Mouse (Mus musculus) stomach, embryonic 15.5 days (tissue): ENCODE data around the gene Cfap126. TPM values are rescaled to one million over a fixed set of nuclear protein-coding genes. Genes with fewer than 3 reads are reported as not detected.
"Not testable (repeated sequence)": the region's sequence is repeated elsewhere in the genome, so short reads cannot be mapped to it uniquely, and the experiment has no call there.

Experiments
- ATAC-seq: fragments of 200-750 bp; cut with Nextera tagmentation; 2 replicates; pipeline ENCODE4 v1.8.0; 2017; ENCODE audit warnings: low read depth, moderate number of reproducible peaks, moderate TSS enrichment; ENCODE audit not compliant: insufficient read depth, low FRiP score
- H3K27ac ChIP-seq: fragments of 300-500 bp; sonication (generic); 2 replicates; pipeline ENCODE4 v1.5.1; 2015; ENCODE audit warnings: mild to moderate bottlenecking, inconsistent platforms
- H3K27me3 ChIP-seq: fragments of 300-500 bp; sonication (generic); replicated peaks from 2 replicates; pipeline ENCODE4 v1.6.1; 2015; ENCODE audit warnings: inconsistent platforms
- H3K36me3 ChIP-seq: fragments of 300-500 bp; sonication (generic); 2 replicates; pipeline ENCODE4 v1.6.1; 2015; ENCODE audit warnings: inconsistent platforms
- H3K4me1 ChIP-seq: fragments of 300-500 bp; sonication (generic); 2 replicates; pipeline ENCODE4 v1.6.1; 2015; ENCODE audit warnings: inconsistent platforms
- H3K4me2 ChIP-seq: fragments of 300-500 bp; sonication (generic); 2 replicates; pipeline ENCODE4 v1.6.1; 2015; ENCODE audit warnings: mild to moderate bottlenecking, inconsistent platforms
- H3K4me3 ChIP-seq: fragments of 300-500 bp; sonication (generic); replicated peaks from 2 replicates; pipeline ENCODE4 v1.5.1; 2015; ENCODE audit warnings: inconsistent platforms
- H3K9ac ChIP-seq: fragments of 300-500 bp; sonication (generic); 2 replicates; pipeline ENCODE4 v1.6.1; 2015; ENCODE audit warnings: inconsistent platforms
- H3K9me3 ChIP-seq: fragments of 300-500 bp; sonication (generic); 2 replicates; pipeline ENCODE4 v1.6.1; 2016; ENCODE audit warnings: inconsistent platforms
- WGBS: fragments of 180-500 bp; shearing (Covaris S2); methylation state at CpG from one replicate; pipeline ENCODE4 v1.1.7; 2015; 5-methylcytosine and 5-hydroxymethylcytosine counted together
- polyA plus RNA-seq: library from polyadenylated mRNA; unstranded; fragments of >200 nt; fragmentation: Nextera tagmentation; extraction: Ambion mirVana; gene quantifications from 2 replicates; pipeline ENCODE4 v1.2.1, GENCODE M21; 2015

The Cfap126 gene
- polyA plus RNA-seq, 1 experiment from 2014 or later, result 2.9 TPM

DNA sequence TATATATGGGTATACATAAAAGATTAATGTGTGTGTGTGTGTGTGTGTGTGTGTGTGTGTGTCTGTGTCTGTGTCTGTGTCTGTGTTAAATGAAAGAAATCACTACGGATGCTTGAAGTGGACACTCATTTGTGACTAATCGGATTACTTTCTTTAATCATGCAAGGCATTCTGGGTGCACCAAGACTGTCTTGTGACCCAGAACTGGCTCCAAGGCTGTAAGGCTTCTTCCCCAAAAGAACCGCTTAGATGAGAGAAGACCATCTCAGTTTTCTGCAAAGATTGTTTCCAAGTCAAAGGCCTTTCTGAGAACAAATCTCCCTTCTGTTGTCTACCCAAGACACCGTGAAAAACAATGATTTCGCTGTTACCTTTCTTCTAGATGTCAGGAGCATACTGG is 36.5 kb upstream of the Cfap126 start:
- H3K27me3 ChIP-seq, result peaks cover 16% of the 10 kb centered on the region
- not testable (repeated sequence) for H3K4me1 ChIP-seq, H3K4me3 ChIP-seq, H3K27ac ChIP-seq, H3K9ac ChIP-seq, H3K36me3 ChIP-seq, H3K4me2 ChIP-seq, ATAC-seq, H3K9me3 ChIP-seq
- WGBS, result 37% methylated on average over 5 of the region's 5 CpGs

- H3K36me3 ChIP-seq, H3K27ac ChIP-seq, H3K9ac ChIP-seq, H3K9me3 ChIP-seq, H3K4me1 ChIP-seq: not testable (repeated sequence)
- peak; percentile 6; the same call in 1 of the 2 replicates for ATAC-seq
- peak overlapping the region; percentile 42 for H3K4me2 ChIP-seq
- H3K27me3 ChIP-seq, result peaks cover 16% of the 10 kb centered on the region
- WGBS, result 3% methylated on average over 19 of the region's 27 CpGs
- H3K4me3 ChIP-seq, result peak overlapping the region; percentile 21; the same call in 1 of the 2 replicates
Observed at GRCm38 (mm10) chr1:171077955-171078354, 35.8 kb upstream of the Cfap126 start.

GRCm38 (mm10) chr1:171078419-171078818 is 35.3 kb upstream of the Cfap126 start:
- Histone ChIP-seq H3K4me2 (peak overlapping the region; percentile 42; the same call in 1 of the 2 replicates), H3K27me3 (peaks cover 16% of the 10 kb centered on the region), H3K4me3 (0 out of 2 replicates have a peak overlapping the region, but pooled peaks have one; percentile 18)
- not testable (repeated sequence) for H3K36me3 ChIP-seq, H3K4me1 ChIP-seq, H3K9ac ChIP-seq, ATAC-seq, H3K9me3 ChIP-seq, H3K27ac ChIP-seq
- WGBS, result 22% methylated on average over 12 of the region's 12 CpGs

- not testable (repeated sequence) for H3K4me2 ChIP-seq, H3K9ac ChIP-seq, H3K9me3 ChIP-seq, H3K4me3 ChIP-seq, H3K27ac ChIP-seq, H3K4me1 ChIP-seq, H3K36me3 ChIP-seq
- WGBS, result 0% methylated on average over 1 of the region's 35 CpGs
- H3K27me3 ChIP-seq, result peaks cover 10% of the 10 kb centered on the region
- ATAC-seq, result peak; percentile 66
Observed at GRCm38 (mm10) chr1:171079345-171079744, 34.4 kb upstream of the Cfap126 start.

DNA sequence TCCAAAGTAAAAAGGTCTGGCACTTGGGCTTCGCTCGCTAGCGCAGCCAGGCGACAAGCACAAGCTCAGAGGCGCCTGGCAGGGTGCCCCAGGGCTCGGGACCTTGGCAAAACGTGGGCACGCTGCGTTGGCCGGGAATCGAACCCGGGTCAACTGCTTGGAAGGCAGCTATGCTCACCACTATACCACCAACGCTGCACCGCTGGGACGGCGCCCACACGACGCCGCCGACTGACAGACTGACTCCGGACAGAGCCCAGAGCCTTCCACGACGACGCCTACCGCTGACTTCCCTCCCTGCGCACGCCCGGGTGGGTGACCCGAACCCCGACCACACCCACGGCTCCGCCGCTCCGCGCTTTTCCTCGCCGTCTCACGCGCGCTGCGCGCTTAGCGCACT is 33.9 kb upstream of the Cfap126 start:
- H3K27ac ChIP-seq, H3K4me3 ChIP-seq, H3K36me3 ChIP-seq, H3K9me3 ChIP-seq, H3K4me2 ChIP-seq, H3K9ac ChIP-seq, H3K4me1 ChIP-seq, H3K27me3 ChIP-seq: not testable (repeated sequence)
- no CpG with 5 or more reads among the region's 43 CpGs for WGBS
- ATAC-seq, result peak; percentile 38

DNA sequence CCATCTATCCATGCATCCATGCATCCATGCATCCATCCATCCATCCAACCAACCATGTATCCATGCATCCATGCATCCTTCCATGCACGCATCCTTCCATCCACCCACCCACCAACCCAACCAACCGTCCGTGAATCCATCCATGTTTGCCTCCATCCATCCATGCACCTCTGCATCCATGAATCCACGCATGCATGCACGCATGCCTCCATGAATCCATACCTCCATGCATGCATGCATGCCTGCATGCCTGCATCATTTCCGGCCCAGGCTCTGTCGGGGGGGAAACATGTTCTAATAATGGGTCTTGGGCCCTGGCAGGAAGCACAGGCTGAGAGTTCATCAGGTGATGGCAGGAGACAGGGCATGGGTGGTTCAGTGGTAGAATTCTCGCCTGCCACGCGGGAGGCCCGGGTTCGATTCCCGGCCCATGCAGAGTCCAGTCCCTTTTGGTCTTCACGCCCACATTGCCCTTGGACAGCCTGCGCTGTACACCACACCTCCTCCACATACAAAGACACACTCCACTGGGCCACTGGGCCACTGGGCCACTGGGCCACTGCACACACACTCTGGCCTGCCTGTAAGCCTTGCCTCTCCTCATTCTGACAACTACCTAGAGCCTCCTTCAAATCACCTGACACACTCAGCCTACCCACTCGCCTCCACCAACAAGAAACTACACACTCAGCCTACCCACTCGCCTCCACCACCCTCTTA is 32.0 kb upstream of the Cfap126 start:
- ATAC-seq, result peak; percentile 58
- 34% methylated on average over 13 of the region's 17 CpGs for WGBS
- not testable (repeated sequence) for H3K9ac ChIP-seq, H3K27ac ChIP-seq, H3K9me3 ChIP-seq, H3K36me3 ChIP-seq, H3K4me2 ChIP-seq, H3K4me3 ChIP-seq, H3K4me1 ChIP-seq
- H3K27me3 ChIP-seq, result peaks cover 12% of the 10 kb centered on the region

DNA sequence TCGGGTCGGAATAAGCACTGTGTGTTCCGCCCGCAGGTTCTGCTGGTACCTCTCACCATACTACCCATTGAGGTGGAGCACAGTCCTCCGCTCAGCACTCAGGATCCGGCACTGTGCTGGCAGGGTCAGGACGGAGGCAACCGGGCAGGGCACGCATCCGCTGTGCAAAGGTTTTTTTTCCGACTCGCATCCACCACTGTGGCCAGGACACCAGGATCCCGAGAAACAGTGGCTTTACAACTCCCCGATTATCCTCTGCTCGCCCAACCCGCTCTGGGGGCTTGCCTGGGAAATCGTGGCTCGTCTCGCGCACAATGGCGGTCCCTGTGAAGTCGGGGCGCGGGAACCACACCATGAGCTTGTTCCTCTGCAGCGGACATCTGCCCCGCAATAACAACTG is 28.0 kb upstream of the Cfap126 start:
- no peaks in the 10 kb centered on the region for H3K4me1 ChIP-seq
- peak overlapping the region; percentile 80 for H3K4me2 ChIP-seq
- no peaks in the 10 kb centered on the region for H3K36me3 ChIP-seq
- H3K27me3 ChIP-seq, result peaks cover 9% of the 10 kb centered on the region
- H3K9ac ChIP-seq, result no peak overlapping the region
- under 1% methylated on average over 26 of the region's 26 CpGs for WGBS
- ATAC-seq, result no peak
- no peak overlapping the region for H3K27ac ChIP-seq
- H3K4me3 ChIP-seq, result peak overlapping the region; percentile 45
- no peaks in the 10 kb centered on the region for H3K9me3 ChIP-seq

- 4% methylated on average over 10 of the region's 10 CpGs for WGBS
- H3K36me3 ChIP-seq, H3K27ac ChIP-seq, H3K9ac ChIP-seq, H3K4me1 ChIP-seq, H3K9me3 ChIP-seq, ATAC-seq, H3K27me3 ChIP-seq: not testable (repeated sequence)
- Histone ChIP-seq H3K4me2 (peak overlapping the region; percentile 40), H3K4me3 (0 out of 2 replicates have a peak overlapping the region, but pooled peaks have one; percentile 16)
Observed at GRCm38 (mm10) chr1:171088237-171088869, 25.4 kb upstream of the Cfap126 start.

- H3K4me3 ChIP-seq, result no peak overlapping the region
- no peaks in the 10 kb centered on the region for H3K9me3 ChIP-seq
- 90% methylated on average over 1 of the region's 1 CpGs for whole genome bisulfite sequencing
- no peak overlapping the region for H3K9ac ChIP-seq
- no peak overlapping the region for H3K4me2 ChIP-seq
- H3K27me3 ChIP-seq, result peaks cover 4% of the 10 kb centered on the region
- no peak overlapping the region for H3K27ac ChIP-seq
- H3K4me1 ChIP-seq, result no peaks in the 10 kb centered on the region
- ATAC-seq, result no peak
- no peaks in the 10 kb centered on the region for H3K36me3 ChIP-seq
Observed at GRCm38 (mm10) chr1:171089891-171090290, 23.8 kb upstream of the Cfap126 start.

- Histone ChIP-seq H3K9ac (no peak overlapping the region), H3K4me1 (0 out of 2 replicates have a peak, but pooled peaks cover 1% of the 10 kb centered on the region), H3K27me3 (peaks cover 4% of the 10 kb centered on the region), H3K4me2 (no peak overlapping the region), H3K27ac (no peak overlapping the region), H3K4me3 (no peak overlapping the region), H3K9me3 (no peaks in the 10 kb centered on the region), H3K36me3 (no peaks in the 10 kb centered on the region)
- ATAC-seq, result no peak
- 49% methylated on average over 2 of the region's 2 CpGs for WGBS
Observed at GRCm38 (mm10) chr1:171090761-171091160, 23.0 kb upstream of the Cfap126 start.

- Histone ChIP-seq H3K4me1 (0 out of 2 replicates have a peak, but pooled peaks cover 3% of the 10 kb centered on the region), H3K27me3 (no peaks in the 10 kb centered on the region), H3K4me3 (no peak overlapping the region), H3K4me2 (no peak overlapping the region), H3K9ac (no peak overlapping the region), H3K27ac (no peak overlapping the region), H3K9me3 (no peaks in the 10 kb centered on the region), H3K36me3 (no peaks in the 10 kb centered on the region)
- no peak for ATAC-seq
- 57% methylated on average over 4 of the region's 4 CpGs for WGBS
Observed at GRCm38 (mm10) chr1:171094424-171094823, 19.3 kb upstream of the Cfap126 start.
